Mouse (Mus musculus) erythroblast, embryonic 14.5 days (primary cell): ENCODE results near the gene Casp2. TPM values are rescaled to one million over a fixed set of nuclear protein-coding genes. Genes with fewer than 3 reads are reported as not detected.

Experiments used
- H3K27me3 ChIP-seq: 2 replicates; pipeline ENCODE4 v1.6.1; 2012; ENCODE audit warnings: inconsistent platforms; ENCODE audit not compliant: control insufficient read depth
- H3K36me3 ChIP-seq: 2 replicates; pipeline ENCODE4 v1.6.1; 2012; ENCODE audit warnings: mild to moderate bottlenecking, inconsistent platforms; ENCODE audit not compliant: control insufficient read depth
- H3K4me1 ChIP-seq: 2 replicates; pipeline ENCODE4 v1.6.1; 2012; ENCODE audit warnings: inconsistent platforms; ENCODE audit not compliant: control insufficient read depth
- H3K4me3 ChIP-seq: replicated peaks from 2 replicates; pipeline ENCODE3; 2012; ENCODE audit warnings: moderate library complexity, mild to moderate bottlenecking, inconsistent platforms
- H3K9me3 ChIP-seq: 2 replicates; pipeline ENCODE4 v1.6.1; 2012; ENCODE audit warnings: low read length, inconsistent platforms, mixed read lengths; ENCODE audit not compliant: control insufficient read depth
- GATA1 ChIP-seq: IDR thresholded peaks from 2 replicates; pipeline ENCODE4 v1.6.1; 2012; ENCODE audit warnings: low read length, inconsistent platforms, mixed read lengths
- TAL1 ChIP-seq: IDR thresholded peaks from 3 replicates; pipeline ENCODE4 v1.6.1; 2012; ENCODE audit warnings: low read length, inconsistent platforms, mixed read lengths
- polyA plus RNA-seq: library from polyadenylated mRNA; stranded (reverse); fragments of >175 nt; gene quantifications from 2 replicates; pipeline ENCODE4 v1.2.3, GENCODE M21; 2012

Casp2 gene
- polyA plus RNA-seq, 1 experiment, result 0.34 TPM

DNA sequence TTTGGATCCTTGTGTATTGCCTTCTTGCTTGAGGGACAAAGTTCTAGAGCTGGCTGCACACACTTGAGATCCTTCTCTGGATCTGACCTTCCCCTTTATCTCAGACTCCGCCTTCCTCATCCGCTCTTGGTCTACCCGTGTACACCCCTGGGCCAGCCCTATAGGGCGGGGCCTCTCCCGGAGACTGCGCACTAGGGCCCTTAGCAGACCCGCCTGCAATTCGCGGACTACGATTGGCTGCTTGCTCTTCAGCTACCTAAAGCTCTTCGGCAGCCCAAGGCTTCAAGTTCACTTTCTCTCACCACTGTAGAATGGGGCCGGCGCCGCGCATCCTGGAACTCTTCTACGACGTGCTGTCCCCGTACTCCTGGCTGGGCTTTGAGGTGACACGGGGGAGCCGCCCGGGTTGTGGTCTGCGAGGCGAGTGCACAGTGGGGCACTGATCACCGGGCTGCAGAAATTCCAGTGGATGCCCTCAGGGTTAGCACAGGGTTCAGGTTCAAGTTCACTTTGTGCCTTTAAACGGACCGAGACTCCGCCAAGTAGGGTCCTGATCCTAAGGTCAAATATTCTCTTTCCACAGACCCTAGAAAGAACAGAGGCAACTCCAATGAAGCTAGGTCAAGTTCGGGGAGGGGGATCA is 19.0 kb upstream of the Casp2 start, which contains the start of gene Gstk1:
TSS of gene Gstk1 (plus strand) at position 225 of the 643 bp plus-strand sequence.
- TF ChIP-seq GATA1, result no peak
- TF ChIP-seq TAL1, result no peak
- Histone ChIP-seq H3K4me1 (peaks cover 20% of the 10 kb centered on the region), H3K9me3 (no peaks in the 10 kb centered on the region), H3K36me3 (no peaks in the 10 kb centered on the region), H3K27me3 (peaks cover 12% of the 10 kb centered on the region), H3K4me3 (peak within 1 kb of the TSS; percentile 64)

DNA sequence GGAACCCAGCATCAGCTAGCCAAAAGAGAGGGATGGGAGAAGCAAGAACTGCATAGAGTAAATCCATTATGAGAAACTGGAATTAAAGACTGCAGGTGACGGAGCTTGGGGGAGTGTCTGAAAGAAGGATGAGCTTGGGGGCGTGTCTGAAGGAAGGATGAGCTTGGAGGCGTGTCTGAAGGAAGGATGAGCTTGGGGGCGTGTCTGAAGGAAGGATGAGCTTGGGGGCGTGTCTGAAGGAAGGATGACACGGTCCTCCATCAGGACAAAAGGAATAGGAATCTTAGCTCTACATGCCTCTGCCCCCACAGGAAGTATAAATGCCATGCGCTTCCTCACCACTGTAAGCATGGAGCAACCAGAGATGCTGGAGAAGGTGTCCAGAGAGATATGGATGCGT is 17.6 kb upstream of the Casp2 start:
- H3K4me1 ChIP-seq, result peaks cover 20% of the 10 kb centered on the region
- H3K9me3 ChIP-seq, result no peaks in the 10 kb centered on the region
- H3K4me3 ChIP-seq, result no peak overlapping the region
- H3K27me3 ChIP-seq, result peaks cover 12% of the 10 kb centered on the region
- no peak for TF ChIP-seq GATA1
- no peak for TF ChIP-seq TAL1
- no peaks in the 10 kb centered on the region for H3K36me3 ChIP-seq

DNA sequence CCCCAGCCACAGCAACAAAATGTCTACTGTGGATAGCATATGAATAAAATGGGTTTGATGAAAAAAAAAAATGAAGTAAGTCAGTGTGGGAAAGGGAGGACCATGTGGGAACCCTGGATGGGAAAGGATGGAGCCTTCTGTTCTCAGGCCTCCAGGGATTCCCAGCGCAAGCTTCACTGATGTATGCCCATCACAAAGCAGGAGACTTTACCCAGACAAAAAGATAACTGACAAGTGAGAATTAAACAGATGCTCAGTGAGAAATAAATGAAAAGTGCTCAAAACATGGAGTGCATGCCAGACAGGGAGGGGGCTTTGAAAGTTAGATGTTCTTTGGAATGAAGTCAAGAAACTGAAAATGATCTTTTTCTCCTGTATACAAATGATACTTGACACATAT is 16.8 kb upstream of the Casp2 start:
- Histone ChIP-seq H3K36me3 (no peaks in the 10 kb centered on the region), H3K27me3 (peaks cover 12% of the 10 kb centered on the region), H3K9me3 (no peaks in the 10 kb centered on the region), H3K4me1 (peaks cover 20% of the 10 kb centered on the region), H3K4me3 (no peak overlapping the region)
- TF ChIP-seq GATA1 (no peak), TAL1 (no peak)

DNA sequence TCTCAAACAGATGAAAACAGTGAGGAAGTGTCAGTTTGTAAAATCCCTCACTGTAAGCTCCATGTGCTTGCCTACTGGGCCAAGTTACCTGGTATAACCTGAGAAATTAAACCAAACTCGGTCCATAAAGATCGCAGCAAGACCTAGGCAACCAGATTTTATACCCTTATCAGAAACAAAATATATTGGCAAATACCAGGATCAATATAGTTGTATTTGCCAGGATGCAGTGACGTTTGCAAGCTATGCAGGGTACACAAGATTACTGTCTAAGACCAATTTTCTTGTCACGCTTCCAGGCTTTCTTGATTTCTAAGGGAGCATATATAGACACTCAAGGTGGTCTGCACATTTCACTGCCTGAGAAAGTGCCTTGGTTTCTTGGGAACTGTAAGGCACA is 13.0 kb upstream of the Casp2 start:
- TF ChIP-seq TAL1 (no peak), GATA1 (no peak)
- no peak overlapping the region for H3K4me3 ChIP-seq
- peaks cover 15% of the 10 kb centered on the region for H3K27me3 ChIP-seq
- H3K4me1 ChIP-seq, result peaks cover 6% of the 10 kb centered on the region
- no peaks in the 10 kb centered on the region for H3K9me3 ChIP-seq
- H3K36me3 ChIP-seq, result no peaks in the 10 kb centered on the region

DNA sequence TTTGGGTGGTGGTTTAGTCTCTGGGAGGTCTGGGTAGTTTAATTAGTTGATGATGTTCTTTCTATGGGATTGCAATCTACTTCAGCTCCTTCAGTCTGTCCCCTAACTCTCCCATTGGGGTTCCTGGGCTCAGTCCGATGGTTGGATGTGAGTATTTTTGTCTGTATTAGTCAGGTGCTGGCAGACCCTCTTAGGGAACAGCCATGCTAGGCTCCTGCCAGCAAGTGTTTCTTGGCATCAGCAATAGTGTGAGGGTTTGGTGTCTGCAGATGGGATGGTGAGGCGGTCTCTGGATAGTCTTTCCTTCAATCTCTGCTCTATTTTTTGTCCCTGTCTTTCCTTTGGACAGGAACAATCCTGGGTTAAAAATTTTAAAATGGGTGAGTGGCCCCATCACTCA is 11.7 kb upstream of the Casp2 start:
- no peaks in the 10 kb centered on the region for H3K9me3 ChIP-seq
- peaks cover 10% of the 10 kb centered on the region for H3K4me1 ChIP-seq
- H3K27me3 ChIP-seq, result peaks cover 10% of the 10 kb centered on the region
- H3K36me3 ChIP-seq, result no peaks in the 10 kb centered on the region
- H3K4me3 ChIP-seq, result no peak overlapping the region
- TF ChIP-seq TAL1, result no peak
- no peak for TF ChIP-seq GATA1

DNA sequence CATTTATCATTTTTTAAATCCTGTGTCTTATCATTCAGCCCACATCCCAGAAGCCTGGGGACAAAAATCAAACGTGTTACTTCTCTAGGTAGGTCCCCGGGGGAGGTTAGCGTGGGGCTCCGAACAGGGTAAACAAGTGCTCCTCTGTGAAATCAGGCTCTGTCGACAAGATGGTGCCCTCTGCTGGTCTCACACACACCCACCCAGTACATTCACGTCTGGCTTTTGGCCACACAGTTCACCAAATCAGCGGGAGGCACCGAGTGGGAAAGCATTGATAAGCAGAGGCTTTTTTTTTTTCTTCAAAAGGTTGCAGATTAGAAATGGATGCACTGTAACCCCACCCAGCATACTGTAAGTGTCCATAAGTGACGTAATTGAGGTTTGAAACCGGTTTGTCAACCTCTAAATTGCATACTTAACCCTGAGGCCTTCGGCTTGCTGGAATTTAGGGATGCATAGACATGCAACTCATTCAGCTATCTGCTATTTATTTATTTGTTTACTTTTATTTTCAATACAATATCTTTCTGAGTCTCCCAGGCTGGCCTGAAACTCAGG is 7.4 kb upstream of the Casp2 start:
- no peaks in the 10 kb centered on the region for H3K9me3 ChIP-seq
- H3K4me3 ChIP-seq, result no peak overlapping the region
- H3K36me3 ChIP-seq, result no peaks in the 10 kb centered on the region
- H3K4me1 ChIP-seq, result peaks cover 21% of the 10 kb centered on the region
- TF ChIP-seq TAL1, result no peak
- no peak for TF ChIP-seq GATA1
- H3K27me3 ChIP-seq, result peaks cover 8% of the 10 kb centered on the region

DNA sequence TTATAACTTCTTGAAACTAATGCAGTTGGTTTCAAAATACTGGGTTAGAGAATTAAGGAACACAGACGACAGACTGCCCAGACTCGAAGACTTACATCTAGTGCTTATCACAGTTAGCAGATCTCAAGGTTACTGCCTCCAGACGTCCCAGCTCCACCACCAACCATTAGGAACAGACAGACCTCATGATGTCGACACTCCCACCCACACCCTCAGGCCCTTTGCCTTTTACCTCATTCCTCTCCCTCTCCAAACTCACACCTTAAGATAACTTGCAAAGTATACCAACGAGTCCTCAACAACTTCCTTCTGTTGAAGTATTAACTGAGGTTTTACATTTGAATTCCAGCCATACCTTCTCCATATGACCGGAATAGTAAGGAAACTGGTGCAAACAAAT is 4.4 kb upstream of the Casp2 start:
- no peak for TF ChIP-seq GATA1
- TF ChIP-seq TAL1, result no peak
- Histone ChIP-seq H3K36me3 (no peaks in the 10 kb centered on the region), H3K4me1 (peaks cover 37% of the 10 kb centered on the region), H3K27me3 (peaks cover 7% of the 10 kb centered on the region), H3K9me3 (no peaks in the 10 kb centered on the region), H3K4me3 (no peak overlapping the region)

DNA sequence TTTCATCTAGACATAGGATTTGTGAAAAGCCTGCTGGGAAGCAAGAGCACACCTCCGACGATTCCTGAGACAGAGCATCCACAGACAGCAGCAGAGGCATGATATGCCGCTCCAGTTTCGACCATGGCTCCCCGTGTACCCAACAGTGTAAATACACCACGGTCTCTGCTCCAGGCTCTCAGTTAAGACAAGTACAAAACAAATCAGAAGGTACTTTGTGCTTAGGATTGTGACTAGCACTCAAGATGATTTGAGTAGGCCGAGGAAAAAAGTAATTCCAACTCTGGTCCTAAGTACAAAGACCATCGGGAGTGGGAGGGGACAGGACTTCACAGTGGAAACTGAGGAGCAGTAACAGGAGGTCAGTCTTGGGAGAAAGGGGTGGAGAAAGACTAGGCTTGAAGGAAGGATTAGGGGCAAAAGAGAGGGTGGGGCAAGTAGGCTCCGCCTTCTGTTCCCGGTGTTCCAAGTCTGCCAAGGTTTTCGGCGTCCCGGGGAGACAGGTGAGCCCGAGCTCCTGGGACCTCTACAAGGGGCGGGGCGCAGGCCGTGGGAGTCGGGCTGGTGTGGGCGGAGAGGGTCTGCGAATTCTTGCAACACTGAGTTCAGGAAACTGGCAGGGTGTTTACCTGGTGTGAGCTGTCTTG is 3.1 kb upstream of the Casp2 start, which contains the start of gene Tmem139:
TSS of gene Tmem139 (plus strand) at position 447 of the 647 bp plus-strand sequence.
- Histone ChIP-seq H3K4me1 (peaks cover 43% of the 10 kb centered on the region), H3K4me3 (no peak within 1 kb of the TSS), H3K9me3 (no peaks in the 10 kb centered on the region), H3K36me3 (peaks cover 4% of the 10 kb centered on the region), H3K27me3 (peaks cover 5% of the 10 kb centered on the region)
- TF ChIP-seq TAL1 (no peak), GATA1 (no peak)

DNA sequence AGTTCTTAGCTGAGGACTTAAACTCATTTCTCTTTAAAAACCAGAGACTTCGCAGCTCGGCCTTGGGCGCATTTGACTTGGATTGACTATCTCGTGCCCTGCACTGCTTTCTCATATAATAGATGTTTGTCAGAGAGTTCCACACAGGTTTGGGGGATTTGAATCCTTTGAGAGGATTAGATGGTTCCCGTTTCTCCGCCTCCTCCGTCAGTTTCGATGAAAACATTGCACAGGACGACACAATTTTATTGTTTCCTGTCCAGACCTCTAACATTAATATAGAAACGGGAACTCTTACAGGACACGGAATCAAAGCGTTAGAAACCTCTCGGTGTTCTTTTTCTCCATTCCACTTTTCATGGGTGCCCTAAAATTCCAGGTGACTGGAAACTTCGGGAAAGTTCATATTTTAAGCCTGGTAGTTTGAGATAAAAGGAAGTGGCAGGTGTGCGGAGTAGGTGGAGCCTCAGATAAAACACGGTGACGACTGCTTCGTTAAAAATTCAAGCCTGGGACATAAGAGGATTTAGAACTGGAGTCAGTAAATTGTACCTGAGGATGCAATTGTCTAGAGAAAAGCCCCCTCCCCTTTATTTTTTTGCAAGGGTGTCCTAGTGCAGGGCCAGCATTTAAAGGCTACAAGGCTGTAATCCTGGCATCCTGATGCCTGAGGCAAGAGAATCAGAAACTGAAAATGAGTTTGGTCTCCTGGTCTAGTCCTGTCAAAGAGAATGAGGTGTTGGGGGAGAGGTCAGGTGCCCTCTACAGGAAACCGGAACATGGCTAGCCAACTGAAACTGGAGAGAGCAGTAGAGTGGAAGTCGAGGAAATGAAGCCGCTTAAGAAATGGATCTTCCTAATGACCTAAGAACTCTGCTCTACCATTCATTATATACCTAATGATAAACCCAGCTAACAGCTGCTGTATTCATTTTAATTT is 876 bp downstream of the Casp2 start:
- Histone ChIP-seq H3K36me3 (peaks cover 43% of the 10 kb centered on the region), H3K27me3 (peaks cover 3% of the 10 kb centered on the region), H3K9me3 (no peaks in the 10 kb centered on the region), H3K4me3 (peak overlapping the region; percentile 78), H3K4me1 (peaks cover 51% of the 10 kb centered on the region)
- peak; percentile 53; the same call in 2 of the 3 replicates for TF ChIP-seq TAL1
- TF ChIP-seq GATA1, result no peak
